Mouse (Mus musculus) Patski (cell line): Measurements from ENCODE around the gene Mageb18. TPM values are rescaled to one million over a fixed set of nuclear protein-coding genes. Genes with fewer than 3 reads are reported as not detected.

Experiments used
- ATAC-seq: fragments of 100-300 bp; one replicate; pipeline ENCODE4 v1.8.0; 2021
- CTCF ChIA-PET: fragments of 350-600 bp; sonication (Branson Sonifier 250); formaldehyde crosslinking; loops from one replicate; lab custom pipeline; 2022; ENCODE audit warnings: inconsistent platforms; lab: Charles Lee
- POLR2A ChIA-PET: fragments of 350-600 bp; sonication (Branson Sonifier 250); formaldehyde crosslinking; loops from one replicate; lab custom pipeline; 2022; ENCODE audit warnings: antibody characterized with exemption, inconsistent platforms; lab: Charles Lee
- DNase-seq: peaks from one replicate; pipeline ENCODE4 v3.0.0-alpha.2; 2011; ENCODE audit warnings: low read depth, low spot score
- H3K27me3 ChIP-seq: fragments of 371-371 bp; one replicate; pipeline ENCODE4 v1.5.1; 2021
- CTCF ChIP-seq: fragments of 100-300 bp; IDR thresholded peaks from one replicate; pipeline ENCODE4 v1.5.1; 2021
- in situ Hi-C: fragments of 300-500 bp; cut with MboI; formaldehyde crosslinking; loops from 3 replicates; pipeline ENCODE4 v1.11.1; 2018; ENCODE audit warnings: low pct_unique_long_range_greater_than_20kb, mixed read lengths
- polyA plus RNA-seq: library from polyadenylated mRNA; unstranded; gene quantifications from one replicate; pipeline ENCODE4 v1.2.3, GENCODE M21; 2021

Mageb18 gene
- polyA plus RNA-seq, 1 experiment from 2014 or later = not detected

DNA sequence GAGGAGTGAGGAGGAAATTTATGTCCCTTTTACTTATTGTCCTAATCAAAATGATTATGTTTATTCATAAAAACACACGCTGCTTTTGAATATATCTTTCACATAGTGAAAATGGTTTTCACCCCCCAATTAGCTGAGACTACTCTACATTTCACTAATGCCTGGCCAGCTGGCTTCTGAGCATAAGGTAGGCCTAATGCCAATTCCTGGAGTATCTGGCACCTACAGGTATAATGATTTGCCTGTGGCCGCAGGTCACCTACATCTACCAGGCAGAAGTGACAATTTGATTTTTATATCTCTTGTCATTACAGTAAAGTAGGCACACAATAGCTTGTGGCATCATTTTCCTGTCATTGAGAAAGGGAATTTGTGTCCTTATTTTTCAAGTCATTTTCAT is 259.8 kb downstream of the Mageb18 start:
- DNase-seq = no peak
- ATAC-seq = no peak
- no peak for TF ChIP-seq CTCF
- in situ Hi-C loops = no loop called here
- ChIA-PET CTCF (no interaction called here), POLR2A (no interaction called here)
- peaks cover 48% of the 10 kb centered on the region for H3K27me3 ChIP-seq

DNA sequence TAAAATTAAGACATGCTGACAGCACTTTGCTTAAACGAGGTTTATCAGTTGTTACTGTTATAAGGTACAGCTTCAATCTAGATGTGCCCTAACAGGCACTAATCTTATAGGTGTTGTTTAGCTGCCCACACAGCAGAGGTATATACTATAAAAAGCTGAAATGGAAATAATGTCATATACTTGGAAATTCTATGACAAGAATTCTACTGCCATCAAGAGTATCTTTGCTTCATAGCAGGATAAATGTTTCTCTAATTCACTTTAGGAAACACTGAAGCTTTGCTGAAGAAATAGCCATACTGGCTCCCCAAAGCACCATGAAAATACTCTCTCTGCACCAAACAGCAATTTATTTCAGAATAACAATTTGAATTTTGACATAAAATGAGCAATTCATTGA is 265.9 kb downstream of the Mageb18 start:
- no peak for TF ChIP-seq CTCF
- ChIA-PET CTCF (no interaction called here), POLR2A (no interaction called here)
- in situ Hi-C loops = no loop called here
- H3K27me3 ChIP-seq = peaks cover 43% of the 10 kb centered on the region
- ATAC-seq = no peak
- DNase-seq = no peak

DNA sequence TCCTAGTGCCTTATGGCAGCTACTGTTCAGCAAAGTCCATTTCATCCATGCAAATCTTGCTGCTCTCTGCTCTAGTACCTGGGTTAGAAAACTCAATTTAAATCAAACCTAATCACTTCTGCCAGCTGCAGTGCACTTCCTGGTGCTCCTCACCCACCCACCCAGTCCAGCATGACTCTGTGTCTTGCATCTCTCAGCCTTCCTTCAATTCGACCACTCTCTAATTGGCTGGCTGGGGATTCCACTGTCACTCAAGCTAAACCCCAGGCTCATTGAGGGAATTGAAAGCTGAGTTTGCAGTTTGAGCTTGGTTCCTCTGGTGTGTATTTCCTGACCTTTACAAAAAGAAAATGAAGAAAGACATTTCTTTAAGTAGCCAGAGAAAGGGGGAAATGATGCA is 275.8 kb downstream of the Mageb18 start:
- H3K27me3 ChIP-seq = peaks cover 26% of the 10 kb centered on the region
- POLR2A ChIA-PET = no interaction called here
- in situ Hi-C loops = no loop called here
- CTCF ChIA-PET = no interaction called here
- DNase-seq (no peak), ATAC-seq (no peak)
- no peak for TF ChIP-seq CTCF

DNA sequence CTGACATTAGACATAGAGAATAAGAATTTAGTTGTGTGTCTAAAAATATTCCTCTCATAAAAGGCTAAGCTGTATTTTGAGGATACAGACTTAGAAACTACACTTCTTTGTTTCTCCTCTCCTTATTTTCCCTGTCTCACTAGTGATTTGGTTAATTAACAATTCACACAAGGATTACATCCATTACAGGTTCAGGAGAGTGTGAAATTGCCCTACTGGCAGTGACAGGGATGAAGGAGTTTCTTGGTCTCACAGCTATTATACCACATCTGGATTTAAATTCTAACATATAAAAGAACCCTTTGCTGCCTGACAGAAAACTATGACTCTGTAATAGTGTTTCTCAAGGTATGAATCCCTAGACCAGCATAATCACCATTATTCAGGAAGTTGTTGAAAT is 318.8 kb downstream of the Mageb18 start:
- DNase-seq (no peak), ATAC-seq (no peak)
- TF ChIP-seq CTCF = no peak
- CTCF ChIA-PET = no interaction called here
- H3K27me3 ChIP-seq = peaks cover 14% of the 10 kb centered on the region
- in situ Hi-C loops = no loop called here
- POLR2A ChIA-PET = no interaction called here

Other genes starting within 250 kb of the Mageb18 start
- gene Gm5941, start 109.6 kb downstream of the Mageb18 start, polyA plus RNA-seq = not detected